Mouse (Mus musculus) midbrain, embryonic 11.5 days (tissue): ENCODE data around the gene Ccdc154. TPM values are rescaled to one million over a fixed set of nuclear protein-coding genes. Genes with fewer than 3 reads are reported as not detected.

Source experiments
- ATAC-seq: fragments of 200-750 bp; cut with Nextera tagmentation; 2 replicates; pipeline ENCODE4 v1.8.0; 2017; ENCODE audit warnings: moderate TSS enrichment, moderate library complexity; ENCODE audit not compliant: low FRiP score
- DNase-seq: peaks from one replicate; pipeline ENCODE4 v3.0.0; 2015; ENCODE audit warnings: low spot score; ENCODE audit errors: missing footprints
- H3K27ac ChIP-seq: fragments of 300-500 bp; sonication (generic); 2 replicates; pipeline ENCODE4 v1.5.1; 2014; ENCODE audit warnings: low read depth, low read length
- H3K27me3 ChIP-seq: fragments of 300-500 bp; sonication (generic); 2 replicates; pipeline ENCODE4 v1.6.1; 2014; ENCODE audit warnings: mild to moderate bottlenecking, low read length, moderate library complexity, mixed read lengths; ENCODE audit not compliant: control insufficient read depth, insufficient read depth
- H3K36me3 ChIP-seq: fragments of 300-500 bp; sonication (generic); 2 replicates; pipeline ENCODE4 v1.6.1; 2014; ENCODE audit warnings: mild to moderate bottlenecking, low read length, moderate library complexity, mixed read lengths; ENCODE audit not compliant: control insufficient read depth, insufficient read depth
- H3K4me1 ChIP-seq: fragments of 300-500 bp; sonication (generic); 2 replicates; pipeline ENCODE4 v1.6.1; 2014; ENCODE audit warnings: low read length; ENCODE audit not compliant: control insufficient read depth, insufficient read depth
- H3K4me2 ChIP-seq: fragments of 300-500 bp; sonication (generic); 2 replicates; pipeline ENCODE4 v1.6.1; 2014; ENCODE audit warnings: mild to moderate bottlenecking, moderate library complexity
- H3K4me3 ChIP-seq: fragments of 300-500 bp; sonication (generic); 2 replicates; pipeline ENCODE4 v1.5.1; 2014; ENCODE audit warnings: low read depth, low read length
- H3K9ac ChIP-seq: fragments of 300-500 bp; sonication (generic); 2 replicates; pipeline ENCODE4 v1.6.1; 2014; ENCODE audit warnings: low read length
- H3K9me3 ChIP-seq: fragments of 300-500 bp; sonication (generic); 2 replicates; pipeline ENCODE4 v1.6.1; 2016; ENCODE audit warnings: low read length; ENCODE audit not compliant: control insufficient read depth
- WGBS: fragments of 180-500 bp; shearing (Covaris S2); extraction: QIAGEN DNeasy Blood & Tissue Kit; methylation state at CpG from one replicate; pipeline ENCODE4 v1.1.7; 2014; 5-methylcytosine and 5-hydroxymethylcytosine counted together
- polyA plus RNA-seq: library from polyadenylated mRNA; unstranded; fragments of >200 nt; fragmentation: Nextera tagmentation; extraction: Ambion mirVana; gene quantifications from 2 replicates; pipeline ENCODE4 v1.2.1, GENCODE M21; 2014

Gene Ccdc154
- polyA plus RNA-seq, 1 experiment from 2014 or later, result not detected

GRCm38 (mm10) chr17:25202401-25202800 lies 40.1 kb downstream of the Ccdc154 start:
- Histone ChIP-seq H3K27ac (no peak overlapping the region), H3K9me3 (no peaks in the 10 kb centered on the region), H3K4me1 (no peaks in the 10 kb centered on the region), H3K27me3 (no peaks in the 10 kb centered on the region), H3K4me3 (no peak overlapping the region), H3K4me2 (no peak overlapping the region), H3K9ac (no peak overlapping the region), H3K36me3 (peaks cover 6% of the 10 kb centered on the region)
- no peak for DNase-seq
- no peak for ATAC-seq
- WGBS, result 93% methylated on average over 4 of the region's 4 CpGs

GRCm38 (mm10) chr17:25210006-25210405 lies 47.7 kb downstream of the Ccdc154 start:
- H3K4me3 ChIP-seq, result no peak overlapping the region
- DNase-seq, result no peak
- H3K27me3 ChIP-seq, result no peaks in the 10 kb centered on the region
- no peak overlapping the region for H3K4me2 ChIP-seq
- H3K36me3 ChIP-seq, result peaks cover 6% of the 10 kb centered on the region; the same call in 1 of the 2 replicates
- H3K9ac ChIP-seq, result no peak overlapping the region
- WGBS, result 90% methylated on average over 4 of the region's 4 CpGs
- no peaks in the 10 kb centered on the region for H3K4me1 ChIP-seq
- H3K9me3 ChIP-seq, result no peaks in the 10 kb centered on the region
- ATAC-seq, result no peak
- H3K27ac ChIP-seq, result no peak overlapping the region

GRCm38 (mm10) chr17:25210680-25211466 lies 48.6 kb downstream of the Ccdc154 start:
- 89% methylated on average over 15 of the region's 15 CpGs for WGBS
- H3K27ac ChIP-seq, result no peak overlapping the region
- H3K9me3 ChIP-seq, result no peaks in the 10 kb centered on the region
- DNase-seq, result no peak
- H3K27me3 ChIP-seq, result no peaks in the 10 kb centered on the region
- no peak overlapping the region for H3K9ac ChIP-seq
- H3K36me3 ChIP-seq, result peaks cover 6% of the 10 kb centered on the region; the same call in 1 of the 2 replicates
- ATAC-seq, result no peak
- no peaks in the 10 kb centered on the region for H3K4me1 ChIP-seq
- H3K4me3 ChIP-seq, result no peak overlapping the region
- no peak overlapping the region for H3K4me2 ChIP-seq

GRCm38 (mm10) chr17:25211705-25212104 lies 49.4 kb downstream of the Ccdc154 start:
- no peak overlapping the region for H3K27ac ChIP-seq
- no peak overlapping the region for H3K9ac ChIP-seq
- ATAC-seq, result no peak
- no peaks in the 10 kb centered on the region for H3K9me3 ChIP-seq
- no peak for DNase-seq
- 85% methylated on average over 4 of the region's 4 CpGs for WGBS
- no peak overlapping the region for H3K4me3 ChIP-seq
- H3K4me1 ChIP-seq, result no peaks in the 10 kb centered on the region
- H3K27me3 ChIP-seq, result no peaks in the 10 kb centered on the region
- H3K4me2 ChIP-seq, result no peak overlapping the region
- peaks cover 6% of the 10 kb centered on the region; the same call in 1 of the 2 replicates for H3K36me3 ChIP-seq

- H3K36me3 ChIP-seq, result peaks cover 6% of the 10 kb centered on the region; the same call in 1 of the 2 replicates
- no peaks in the 10 kb centered on the region for H3K9me3 ChIP-seq
- no peak overlapping the region for H3K4me3 ChIP-seq
- WGBS, result 92% methylated on average over 3 of the region's 3 CpGs
- H3K4me2 ChIP-seq, result no peak overlapping the region
- ATAC-seq, result no peak
- H3K27me3 ChIP-seq, result no peaks in the 10 kb centered on the region
- DNase-seq, result no peak
- H3K27ac ChIP-seq, result no peak overlapping the region
- no peaks in the 10 kb centered on the region for H3K4me1 ChIP-seq
- H3K9ac ChIP-seq, result no peak overlapping the region
Observed at GRCm38 (mm10) chr17:25215431-25215830, 53.2 kb downstream of the Ccdc154 start.

GRCm38 (mm10) chr17:25218967-25219366 lies 56.7 kb downstream of the Ccdc154 start:
- no peaks in the 10 kb centered on the region for H3K27me3 ChIP-seq
- ATAC-seq (no peak), DNase-seq (no peak)
- H3K27ac ChIP-seq, result no peak overlapping the region
- H3K4me2 ChIP-seq, result no peak overlapping the region
- peaks cover 3% of the 10 kb centered on the region for H3K4me1 ChIP-seq
- H3K9me3 ChIP-seq, result no peaks in the 10 kb centered on the region
- H3K9ac ChIP-seq, result no peak overlapping the region
- H3K36me3 ChIP-seq, result no peaks in the 10 kb centered on the region
- WGBS, result 91% methylated on average over 9 of the region's 9 CpGs
- no peak overlapping the region for H3K4me3 ChIP-seq

GRCm38 (mm10) chr17:25219492-25220295 lies 57.4 kb downstream of the Ccdc154 start:
- DNase-seq (no peak), ATAC-seq (no peak)
- H3K36me3 ChIP-seq, result no peaks in the 10 kb centered on the region
- H3K4me1 ChIP-seq, result peaks cover 3% of the 10 kb centered on the region
- no peaks in the 10 kb centered on the region for H3K27me3 ChIP-seq
- H3K4me2 ChIP-seq, result no peak overlapping the region
- no peaks in the 10 kb centered on the region for H3K9me3 ChIP-seq
- H3K27ac ChIP-seq, result no peak overlapping the region
- no peak overlapping the region for H3K4me3 ChIP-seq
- H3K9ac ChIP-seq, result no peak overlapping the region
- 93% methylated on average over 15 of the region's 15 CpGs for WGBS

- no peak overlapping the region for H3K4me2 ChIP-seq
- ATAC-seq (no peak), DNase-seq (no peak)
- no peaks in the 10 kb centered on the region for H3K36me3 ChIP-seq
- H3K9ac ChIP-seq, result no peak overlapping the region
- WGBS, result 88% methylated on average over 1 of the region's 1 CpGs
- H3K9me3 ChIP-seq, result no peaks in the 10 kb centered on the region
- no peak overlapping the region for H3K4me3 ChIP-seq
- H3K27me3 ChIP-seq, result no peaks in the 10 kb centered on the region
- no peak overlapping the region for H3K27ac ChIP-seq
- peaks cover 3% of the 10 kb centered on the region for H3K4me1 ChIP-seq
Observed at GRCm38 (mm10) chr17:25220746-25221145, 58.5 kb downstream of the Ccdc154 start.
